Mouse (Mus musculus): ENCODE measurements around the gene Prps2. TPM values are rescaled to one million over a fixed set of nuclear protein-coding genes. Genes with fewer than 3 reads are reported as not detected.

Gene Prps2
- polyA plus RNA-seq, 1 experiment, result 17.5 TPM

- no peaks in the 10 kb centered on the region for H3K4me1 ChIP-seq (ENCODE audit: control insufficient read depth, insufficient read depth, low read length)
- TF ChIP-seq CTCF (IDR thresholded peaks at IDR 0.05; ENCODE audit: extremely low read depth, insufficient read depth, low read length) (no peak), POLR2A (IDR thresholded peaks at IDR 0.05; ENCODE audit: extremely low read depth, insufficient read depth, low read length) (no peak)
- no peak overlapping the region for H3K27ac ChIP-seq (ENCODE audit: insufficient read depth, low read length)
- no peak overlapping the region for H3K4me3 ChIP-seq (ENCODE audit: insufficient read depth, low read length)
Measured at GRCm38 (mm10) chrX:167355965-167356364, 26.6 kb downstream of the Prps2 start.

- no peak overlapping the region for H3K4me3 ChIP-seq (ENCODE audit: insufficient read depth, low read length)
- TF ChIP-seq CTCF (IDR thresholded peaks at IDR 0.05; ENCODE audit: extremely low read depth, insufficient read depth, low read length) (no peak), POLR2A (IDR thresholded peaks at IDR 0.05; ENCODE audit: extremely low read depth, insufficient read depth, low read length) (no peak)
- no peak overlapping the region for H3K27ac ChIP-seq (ENCODE audit: insufficient read depth, low read length)
- H3K4me1 ChIP-seq (ENCODE audit: control insufficient read depth, insufficient read depth, low read length), result no peaks in the 10 kb centered on the region
Measured at GRCm38 (mm10) chrX:167353617-167354016, 28.9 kb downstream of the Prps2 start.

- Histone ChIP-seq H3K4me1 (ENCODE audit: control insufficient read depth, insufficient read depth, low read length) (no peaks in the 10 kb centered on the region), H3K4me3 (ENCODE audit: insufficient read depth, low read length) (no peak overlapping the region), H3K27ac (ENCODE audit: insufficient read depth, low read length) (no peak overlapping the region)
- TF ChIP-seq POLR2A (IDR thresholded peaks at IDR 0.05; ENCODE audit: extremely low read depth, insufficient read depth, low read length) (no peak), CTCF (IDR thresholded peaks at IDR 0.05; ENCODE audit: extremely low read depth, insufficient read depth, low read length) (no peak)
Measured at GRCm38 (mm10) chrX:167346440-167346839, 36.1 kb downstream of the Prps2 start.

- no peak for TF ChIP-seq CTCF (IDR thresholded peaks at IDR 0.05; ENCODE audit: extremely low read depth, insufficient read depth, low read length)
- no peak for TF ChIP-seq POLR2A (IDR thresholded peaks at IDR 0.05; ENCODE audit: extremely low read depth, insufficient read depth, low read length)
- no peaks in the 10 kb centered on the region for H3K4me1 ChIP-seq (ENCODE audit: control insufficient read depth, insufficient read depth, low read length)
- no peak overlapping the region for H3K27ac ChIP-seq (ENCODE audit: insufficient read depth, low read length)
- H3K4me3 ChIP-seq (ENCODE audit: insufficient read depth, low read length), result no peak overlapping the region
Measured at GRCm38 (mm10) chrX:167344356-167344755, 38.2 kb downstream of the Prps2 start.

GRCm38 (mm10) chrX:167341811-167342210 is 40.7 kb downstream of the Prps2 start:
- Histone ChIP-seq H3K4me1 (ENCODE audit: control insufficient read depth, insufficient read depth, low read length) (no peaks in the 10 kb centered on the region), H3K4me3 (ENCODE audit: insufficient read depth, low read length) (no peak overlapping the region), H3K27ac (ENCODE audit: insufficient read depth, low read length) (no peak overlapping the region)
- TF ChIP-seq CTCF (IDR thresholded peaks at IDR 0.05; ENCODE audit: extremely low read depth, insufficient read depth, low read length), result no peak
- no peak for TF ChIP-seq POLR2A (IDR thresholded peaks at IDR 0.05; ENCODE audit: extremely low read depth, insufficient read depth, low read length)

- no peak for TF ChIP-seq CTCF (IDR thresholded peaks at IDR 0.05; ENCODE audit: extremely low read depth, insufficient read depth, low read length)
- TF ChIP-seq POLR2A (IDR thresholded peaks at IDR 0.05; ENCODE audit: extremely low read depth, insufficient read depth, low read length), result no peak
- Histone ChIP-seq H3K27ac (ENCODE audit: insufficient read depth, low read length) (no peak overlapping the region), H3K4me1 (ENCODE audit: control insufficient read depth, insufficient read depth, low read length) (no peaks in the 10 kb centered on the region), H3K4me3 (ENCODE audit: insufficient read depth, low read length) (no peak overlapping the region)
Measured at GRCm38 (mm10) chrX:167340190-167340589, 42.4 kb downstream of the Prps2 start.

GRCm38 (mm10) chrX:167337990-167338389 is 44.6 kb downstream of the Prps2 start:
- no peak overlapping the region for H3K4me3 ChIP-seq (ENCODE audit: insufficient read depth, low read length)

GRCm38 (mm10) chrX:167334571-167334970 is 48.0 kb downstream of the Prps2 start:
- TF ChIP-seq POLR2A (IDR thresholded peaks at IDR 0.05; ENCODE audit: extremely low read depth, insufficient read depth, low read length) (no peak), CTCF (IDR thresholded peaks at IDR 0.05; ENCODE audit: extremely low read depth, insufficient read depth, low read length) (no peak)
- no peaks in the 10 kb centered on the region; the same call in 1 of the 2 replicates for H3K4me1 ChIP-seq (ENCODE audit: control insufficient read depth, insufficient read depth, low read length)
- H3K4me3 ChIP-seq (ENCODE audit: insufficient read depth, low read length), result no peak overlapping the region
- H3K27ac ChIP-seq (ENCODE audit: insufficient read depth, low read length), result no peak overlapping the region

More at GRCm38 (mm10) chrX:167337990-167338389, 44.6 kb downstream of the Prps2 start:
- H3K4me1 ChIP-seq (ENCODE audit: control insufficient read depth, insufficient read depth, low read length), result no peaks in the 10 kb centered on the region
- H3K27ac ChIP-seq (ENCODE audit: insufficient read depth, low read length), result no peak overlapping the region
- TF ChIP-seq CTCF (IDR thresholded peaks at IDR 0.05; ENCODE audit: extremely low read depth, insufficient read depth, low read length) (no peak), POLR2A (IDR thresholded peaks at IDR 0.05; ENCODE audit: extremely low read depth, insufficient read depth, low read length) (no peak)

GRCm38 (mm10) chrX:167332607-167333006 is 49.9 kb downstream of the Prps2 start:
- H3K27ac ChIP-seq (ENCODE audit: insufficient read depth, low read length), result no peak overlapping the region
- H3K4me1 ChIP-seq (ENCODE audit: control insufficient read depth, insufficient read depth, low read length), result no peaks in the 10 kb centered on the region; the same call in 1 of the 2 replicates
- TF ChIP-seq CTCF (IDR thresholded peaks at IDR 0.05; ENCODE audit: extremely low read depth, insufficient read depth, low read length) (no peak), POLR2A (IDR thresholded peaks at IDR 0.05; ENCODE audit: extremely low read depth, insufficient read depth, low read length) (no peak)
- no peak overlapping the region for H3K4me3 ChIP-seq (ENCODE audit: insufficient read depth, low read length)

GRCm38 (mm10) chrX:167330993-167331392 is 51.6 kb downstream of the Prps2 start:
- H3K4me3 ChIP-seq (ENCODE audit: insufficient read depth, low read length), result no peak overlapping the region
- TF ChIP-seq POLR2A (IDR thresholded peaks at IDR 0.05; ENCODE audit: extremely low read depth, insufficient read depth, low read length) (no peak), CTCF (IDR thresholded peaks at IDR 0.05; ENCODE audit: extremely low read depth, insufficient read depth, low read length) (no peak)
- H3K4me1 ChIP-seq (ENCODE audit: control insufficient read depth, insufficient read depth, low read length), result no peaks in the 10 kb centered on the region; the same call in 1 of the 2 replicates
- no peak overlapping the region for H3K27ac ChIP-seq (ENCODE audit: insufficient read depth, low read length)
